Mouse (Mus musculus): ENCODE measurements around the gene Kcnab1. TPM values are rescaled to one million over a fixed set of nuclear protein-coding genes. Genes with fewer than 3 reads are reported as not detected.

The Kcnab1 gene
- polyA plus RNA-seq, 1 experiment from 2014 or later: 1.2 TPM

DNA sequence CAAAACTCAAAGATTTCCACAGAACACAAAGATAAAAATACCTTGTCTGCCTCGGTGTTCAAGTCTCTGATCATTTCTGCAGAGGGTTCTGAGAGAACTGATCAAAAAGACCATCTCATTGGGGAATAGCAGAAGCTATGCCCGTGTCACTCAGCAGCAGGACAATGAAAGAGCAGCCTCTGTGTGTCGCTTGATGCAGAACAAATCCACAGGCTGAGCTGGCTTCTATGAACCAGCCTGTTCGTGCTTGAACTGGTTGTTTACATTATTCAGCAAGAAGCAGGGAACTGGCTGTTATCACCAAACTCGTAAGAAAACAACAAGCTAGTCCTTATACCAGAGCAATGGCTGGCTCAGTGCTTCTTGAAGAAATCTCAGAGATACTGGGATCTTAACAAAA is 193.4 kb downstream of the Kcnab1 start:
- Histone ChIP-seq H3K4me1 (replicated peaks; ENCODE audit: control insufficient read depth, insufficient read depth) (no peaks in the 10 kb centered on the region), H3K9me3 (ENCODE audit: control insufficient read depth, low read length) (no peaks in the 10 kb centered on the region), H3K27ac (replicated peaks) (no peak overlapping the region), H3K36me3 (ENCODE audit: control insufficient read depth, insufficient read depth, low read length) (no peaks in the 10 kb centered on the region), H3K4me3 (ENCODE audit: low read depth, low read length) (no peak overlapping the region), H3K9ac (ENCODE audit: low read length) (no peak overlapping the region), H3K27me3 (ENCODE audit: control insufficient read depth, insufficient read depth, low read length) (no peaks in the 10 kb centered on the region), H3K4me2 (replicated peaks; ENCODE audit: low read depth) (no peak overlapping the region)
- DNase-seq (ENCODE audit: low spot score) (no peak), ATAC-seq (ENCODE audit: low FRiP score, low TSS enrichment) (no peak)
- WGBS: 26% methylated on average over 5 of the region's 5 CpGs
- TF ChIP-seq CTCF (IDR thresholded peaks at IDR 0.05; ENCODE audit: low read depth) (no peak), EP300 (optimal IDR thresholded peaks at IDR 0.05) (no peak)

- Histone ChIP-seq H3K27me3 (ENCODE audit: control insufficient read depth, insufficient read depth, low read length) (no peaks in the 10 kb centered on the region), H3K36me3 (ENCODE audit: control insufficient read depth, insufficient read depth, low read length) (no peaks in the 10 kb centered on the region), H3K4me3 (ENCODE audit: low read depth, low read length) (no peak overlapping the region), H3K4me2 (replicated peaks; ENCODE audit: low read depth) (no peak overlapping the region), H3K4me1 (replicated peaks; ENCODE audit: control insufficient read depth, insufficient read depth) (no peaks in the 10 kb centered on the region), H3K9me3 (ENCODE audit: control insufficient read depth, low read length) (no peaks in the 10 kb centered on the region), H3K27ac (replicated peaks) (no peak overlapping the region), H3K9ac (ENCODE audit: low read length) (no peak overlapping the region)
- DNase-seq (ENCODE audit: low spot score): no peak
- no peak for ATAC-seq (ENCODE audit: low FRiP score, low TSS enrichment)
- 66% methylated on average over 6 of the region's 6 CpGs for WGBS
- TF ChIP-seq CTCF (IDR thresholded peaks at IDR 0.05; ENCODE audit: low read depth) (no peak), EP300 (optimal IDR thresholded peaks at IDR 0.05) (no peak)
These were observed 206.7 kb downstream of the Kcnab1 start for GRCm38 (mm10) chr3:65315837-65316236.

GRCm38 (mm10) chr3:65316738-65317137 is 207.6 kb downstream of the Kcnab1 start:
- no peaks in the 10 kb centered on the region for H3K9me3 ChIP-seq (ENCODE audit: control insufficient read depth, low read length)
- no peak for TF ChIP-seq EP300 (optimal IDR thresholded peaks at IDR 0.05)
- no peak for TF ChIP-seq CTCF (IDR thresholded peaks at IDR 0.05; ENCODE audit: low read depth)

GRCm38 (mm10) chr3:65317876-65318537 is 208.8 kb downstream of the Kcnab1 start:
- DNase-seq (ENCODE audit: low spot score): peak; percentile 50
- ATAC-seq (ENCODE audit: low FRiP score, low TSS enrichment): no peak
- Histone ChIP-seq H3K4me1 (replicated peaks; ENCODE audit: control insufficient read depth, insufficient read depth) (no peaks in the 10 kb centered on the region), H3K36me3 (ENCODE audit: control insufficient read depth, insufficient read depth, low read length) (no peaks in the 10 kb centered on the region), H3K27ac (replicated peaks) (no peak overlapping the region), H3K4me2 (replicated peaks; ENCODE audit: low read depth) (no peak overlapping the region), H3K4me3 (ENCODE audit: low read depth, low read length) (no peak overlapping the region), H3K9me3 (ENCODE audit: control insufficient read depth, low read length) (no peaks in the 10 kb centered on the region), H3K9ac (ENCODE audit: low read length) (no peak overlapping the region), H3K27me3 (ENCODE audit: control insufficient read depth, insufficient read depth, low read length) (no peaks in the 10 kb centered on the region)
- 45% methylated on average over 10 of the region's 10 CpGs for WGBS
- TF ChIP-seq CTCF (IDR thresholded peaks at IDR 0.05; ENCODE audit: low read depth): peak; percentile 77
- no peak for TF ChIP-seq EP300 (optimal IDR thresholded peaks at IDR 0.05)

More at GRCm38 (mm10) chr3:65316738-65317137, 207.6 kb downstream of the Kcnab1 start:
- Histone ChIP-seq H3K4me1 (replicated peaks; ENCODE audit: control insufficient read depth, insufficient read depth) (no peaks in the 10 kb centered on the region), H3K4me3 (ENCODE audit: low read depth, low read length) (no peak overlapping the region), H3K36me3 (ENCODE audit: control insufficient read depth, insufficient read depth, low read length) (no peaks in the 10 kb centered on the region), H3K27ac (replicated peaks) (no peak overlapping the region), H3K4me2 (replicated peaks; ENCODE audit: low read depth) (no peak overlapping the region), H3K9ac (ENCODE audit: low read length) (no peak overlapping the region), H3K27me3 (ENCODE audit: control insufficient read depth, insufficient read depth, low read length) (no peaks in the 10 kb centered on the region)
- ATAC-seq (ENCODE audit: low FRiP score, low TSS enrichment) (no peak), DNase-seq (ENCODE audit: low spot score) (no peak)

DNA sequence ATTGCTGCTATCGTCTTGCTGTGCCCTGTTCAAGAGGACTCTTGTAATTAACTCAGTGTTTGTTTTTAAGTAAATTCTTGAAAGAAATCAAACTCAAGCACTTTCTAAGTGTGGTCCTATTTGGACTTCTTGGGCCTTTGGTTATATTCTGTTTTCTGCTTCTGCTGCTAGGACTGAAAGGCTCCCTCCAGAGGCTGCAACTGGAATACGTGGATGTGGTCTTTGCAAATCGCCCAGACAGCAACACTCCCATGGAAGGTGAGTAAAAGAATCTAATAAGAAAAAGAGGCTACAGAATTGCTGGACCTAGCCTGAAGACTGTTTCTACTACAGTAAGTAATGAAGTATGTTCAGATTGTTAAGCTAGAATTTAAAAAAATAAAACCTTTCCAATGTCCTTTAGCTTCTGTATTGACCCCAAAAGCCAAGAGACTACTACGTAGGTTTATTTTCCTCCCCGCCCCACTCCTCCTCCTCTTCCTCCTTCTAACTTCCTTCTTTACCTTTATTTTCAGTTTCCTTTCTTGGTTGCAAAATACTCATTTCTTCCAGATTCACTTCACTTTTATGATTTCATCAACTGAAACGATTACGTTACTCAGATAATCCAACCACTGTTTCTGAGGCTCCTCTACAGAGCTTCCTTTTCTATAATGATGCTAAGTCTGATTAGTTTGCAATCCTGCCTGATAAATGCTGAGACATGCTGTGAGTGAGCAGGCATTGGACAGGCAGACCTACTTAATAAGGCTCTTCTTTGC is 210.2 kb downstream of the Kcnab1 start:
- no peaks in the 10 kb centered on the region for H3K27me3 ChIP-seq (ENCODE audit: control insufficient read depth, insufficient read depth, low read length)

DNA sequence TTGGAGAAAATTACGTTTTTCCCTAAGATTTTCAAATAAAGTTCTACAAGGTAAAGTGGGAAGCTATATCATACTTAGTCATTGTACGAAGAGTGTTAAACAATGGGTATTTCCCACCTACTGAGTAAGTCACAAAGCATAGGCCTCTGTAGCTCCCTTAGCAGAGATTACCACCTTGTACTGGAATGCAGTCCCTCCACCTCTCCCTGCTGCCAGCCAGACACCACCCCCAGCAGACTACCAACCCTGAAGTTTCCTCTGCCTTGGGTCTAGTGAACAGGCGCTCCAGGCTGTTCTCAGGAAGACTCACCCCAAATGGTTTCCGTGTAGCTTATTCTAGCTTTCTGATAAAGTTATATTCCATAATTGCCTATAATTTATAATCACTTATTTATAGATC is 211.8 kb downstream of the Kcnab1 start:
- WGBS: 82% methylated on average over 4 of the region's 4 CpGs
- Histone ChIP-seq H3K9ac (ENCODE audit: low read length) (no peak overlapping the region), H3K27me3 (ENCODE audit: control insufficient read depth, insufficient read depth, low read length) (no peaks in the 10 kb centered on the region), H3K36me3 (ENCODE audit: control insufficient read depth, insufficient read depth, low read length) (no peaks in the 10 kb centered on the region), H3K4me2 (replicated peaks; ENCODE audit: low read depth) (no peak overlapping the region), H3K9me3 (ENCODE audit: control insufficient read depth, low read length) (no peaks in the 10 kb centered on the region), H3K4me3 (ENCODE audit: low read depth, low read length) (no peak overlapping the region), H3K4me1 (replicated peaks; ENCODE audit: control insufficient read depth, insufficient read depth) (no peaks in the 10 kb centered on the region), H3K27ac (replicated peaks) (no peak overlapping the region)
- no peak for ATAC-seq (ENCODE audit: low FRiP score, low TSS enrichment)
- no peak for TF ChIP-seq EP300 (optimal IDR thresholded peaks at IDR 0.05)
- DNase-seq (ENCODE audit: low spot score): no peak

More for the DNA sequence above, 210.2 kb downstream of the Kcnab1 start:
- Histone ChIP-seq H3K9me3 (ENCODE audit: control insufficient read depth, low read length) (no peaks in the 10 kb centered on the region), H3K4me1 (replicated peaks; ENCODE audit: control insufficient read depth, insufficient read depth) (no peaks in the 10 kb centered on the region), H3K9ac (ENCODE audit: low read length) (no peak overlapping the region), H3K27ac (replicated peaks) (no peak overlapping the region), H3K4me2 (replicated peaks; ENCODE audit: low read depth) (no peak overlapping the region), H3K36me3 (ENCODE audit: control insufficient read depth, insufficient read depth, low read length) (no peaks in the 10 kb centered on the region), H3K4me3 (ENCODE audit: low read depth, low read length) (no peak overlapping the region)
- ATAC-seq (ENCODE audit: low FRiP score, low TSS enrichment) (no peak), DNase-seq (ENCODE audit: low spot score) (no peak)
- 72% methylated on average over 7 of the region's 7 CpGs for WGBS
- peak; percentile 65 for TF ChIP-seq CTCF (IDR thresholded peaks at IDR 0.05; ENCODE audit: low read depth)
- no peak for TF ChIP-seq EP300 (optimal IDR thresholded peaks at IDR 0.05)

Measured in stomach, postnatal 0 days (tissue).